Mouse (Mus musculus): ENCODE measurements around the gene Npas3. TPM values are rescaled to one million over a fixed set of nuclear protein-coding genes. Genes with fewer than 3 reads are reported as not detected.

Npas3 gene
- polyA plus RNA-seq, 1 experiment: not detected

DNA sequence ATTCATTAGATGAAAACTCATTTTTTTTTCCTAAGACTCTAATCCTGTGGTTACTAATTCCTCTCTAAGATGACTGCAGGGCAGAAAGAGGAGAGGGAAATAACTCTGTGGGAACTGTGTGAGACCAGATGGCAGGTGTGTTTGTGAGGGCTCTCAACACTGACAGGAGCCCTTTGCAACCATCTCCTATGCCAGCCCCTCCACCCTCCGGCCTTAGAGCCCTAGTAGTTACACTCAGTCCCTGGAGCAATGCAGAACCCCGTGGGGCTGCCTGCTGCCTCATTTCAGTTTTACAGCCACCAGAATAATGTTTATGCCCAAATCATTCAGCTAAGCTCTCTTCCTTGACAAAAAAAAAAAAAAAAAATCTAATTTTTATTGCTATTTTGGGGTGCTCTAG, 604.0 kb downstream of the Npas3 start:
- H3K4me1 ChIP-seq (ENCODE audit: control insufficient read depth): no peaks in the 10 kb centered on the region
- no peak overlapping the region for H3K4me3 ChIP-seq (replicated peaks)
- H3K36me3 ChIP-seq (ENCODE audit: control insufficient read depth): no peaks in the 10 kb centered on the region
- peaks cover 23% of the 10 kb centered on the region for H3K27me3 ChIP-seq (ENCODE audit: control insufficient read depth)
- TF ChIP-seq GATA1 (IDR thresholded peaks at IDR 0.05; ENCODE audit: low read length) (no peak), TAL1 (IDR thresholded peaks at IDR 0.05; ENCODE audit: low read length) (no peak)
- no peaks in the 10 kb centered on the region for H3K9me3 ChIP-seq (ENCODE audit: control insufficient read depth, low read length)

DNA sequence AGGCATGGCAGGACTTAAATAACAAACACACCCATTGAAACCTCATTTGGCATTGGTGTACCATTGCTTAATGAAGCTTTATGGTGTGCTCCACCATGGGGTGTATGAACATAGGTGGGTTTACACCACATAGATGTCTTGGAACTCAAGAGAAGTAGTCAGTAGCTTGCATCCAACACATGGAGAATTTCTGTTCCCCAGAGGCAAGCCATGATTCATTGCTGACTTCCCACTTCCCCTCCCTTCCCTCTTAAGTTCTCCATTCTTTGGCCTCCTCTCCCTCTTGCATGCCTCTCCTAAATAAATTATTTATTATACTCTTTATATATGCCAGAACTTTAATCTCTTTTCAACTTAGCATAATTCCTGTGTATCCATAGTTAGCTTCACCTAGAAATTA, 611.7 kb downstream of the Npas3 start:
- H3K27me3 ChIP-seq (ENCODE audit: control insufficient read depth): peaks cover 9% of the 10 kb centered on the region; the same call in 1 of the 2 replicates
- no peak for TF ChIP-seq GATA1 (IDR thresholded peaks at IDR 0.05; ENCODE audit: low read length)
- TF ChIP-seq TAL1 (IDR thresholded peaks at IDR 0.05; ENCODE audit: low read length): no peak
- no peak overlapping the region for H3K4me3 ChIP-seq (replicated peaks)
- no peaks in the 10 kb centered on the region for H3K4me1 ChIP-seq (ENCODE audit: control insufficient read depth)
- no peaks in the 10 kb centered on the region for H3K9me3 ChIP-seq (ENCODE audit: control insufficient read depth, low read length)
- H3K36me3 ChIP-seq (ENCODE audit: control insufficient read depth): no peaks in the 10 kb centered on the region

- Histone ChIP-seq H3K36me3 (ENCODE audit: control insufficient read depth) (no peaks in the 10 kb centered on the region), H3K4me3 (replicated peaks) (no peak overlapping the region), H3K4me1 (ENCODE audit: control insufficient read depth) (no peaks in the 10 kb centered on the region), H3K9me3 (ENCODE audit: control insufficient read depth, low read length) (no peaks in the 10 kb centered on the region), H3K27me3 (ENCODE audit: control insufficient read depth) (peaks cover 2% of the 10 kb centered on the region; the same call in 1 of the 2 replicates)
- no peak for TF ChIP-seq GATA1 (IDR thresholded peaks at IDR 0.05; ENCODE audit: low read length)
- no peak for TF ChIP-seq TAL1 (IDR thresholded peaks at IDR 0.05; ENCODE audit: low read length)
Measured at GRCm38 (mm10) chr12:53862281-53862680, 613.8 kb downstream of the Npas3 start.

- Histone ChIP-seq H3K36me3 (ENCODE audit: control insufficient read depth) (no peaks in the 10 kb centered on the region), H3K4me3 (replicated peaks) (no peak overlapping the region), H3K9me3 (ENCODE audit: control insufficient read depth, low read length) (no peaks in the 10 kb centered on the region), H3K27me3 (ENCODE audit: control insufficient read depth) (0 out of 2 replicates have a peak, but pooled peaks cover 2% of the 10 kb centered on the region), H3K4me1 (ENCODE audit: control insufficient read depth) (no peaks in the 10 kb centered on the region)
- TF ChIP-seq TAL1 (IDR thresholded peaks at IDR 0.05; ENCODE audit: low read length): no peak
- TF ChIP-seq GATA1 (IDR thresholded peaks at IDR 0.05; ENCODE audit: low read length): no peak
Measured at GRCm38 (mm10) chr12:53864436-53865136, 616.1 kb downstream of the Npas3 start.

DNA sequence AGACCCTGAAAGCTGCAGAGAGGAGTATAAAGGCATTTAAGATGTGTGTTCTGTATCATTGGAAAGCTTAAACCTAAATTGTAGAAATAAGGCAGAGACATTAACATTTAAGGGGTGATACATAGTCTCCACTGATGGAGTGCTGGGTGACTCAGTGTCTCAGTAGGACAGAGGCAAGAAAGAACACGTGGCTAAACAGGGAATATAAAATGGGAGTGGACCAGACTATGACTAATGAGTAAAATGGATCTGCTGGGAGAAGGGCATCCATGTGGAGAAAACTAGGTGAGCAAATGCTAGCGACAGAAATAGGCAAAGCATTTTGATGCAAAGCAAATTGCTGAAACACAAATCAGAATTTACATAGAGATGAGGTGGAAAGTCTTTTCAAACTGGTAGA, 617.2 kb downstream of the Npas3 start:
- no peak overlapping the region for H3K4me3 ChIP-seq (replicated peaks)
- TF ChIP-seq TAL1 (IDR thresholded peaks at IDR 0.05; ENCODE audit: low read length) (no peak), GATA1 (IDR thresholded peaks at IDR 0.05; ENCODE audit: low read length) (no peak)
- no peaks in the 10 kb centered on the region for H3K36me3 ChIP-seq (ENCODE audit: control insufficient read depth)
- H3K4me1 ChIP-seq (ENCODE audit: control insufficient read depth): no peaks in the 10 kb centered on the region
- 0 out of 2 replicates have a peak, but pooled peaks cover 2% of the 10 kb centered on the region for H3K27me3 ChIP-seq (ENCODE audit: control insufficient read depth)
- H3K9me3 ChIP-seq (ENCODE audit: control insufficient read depth, low read length): no peaks in the 10 kb centered on the region

DNA sequence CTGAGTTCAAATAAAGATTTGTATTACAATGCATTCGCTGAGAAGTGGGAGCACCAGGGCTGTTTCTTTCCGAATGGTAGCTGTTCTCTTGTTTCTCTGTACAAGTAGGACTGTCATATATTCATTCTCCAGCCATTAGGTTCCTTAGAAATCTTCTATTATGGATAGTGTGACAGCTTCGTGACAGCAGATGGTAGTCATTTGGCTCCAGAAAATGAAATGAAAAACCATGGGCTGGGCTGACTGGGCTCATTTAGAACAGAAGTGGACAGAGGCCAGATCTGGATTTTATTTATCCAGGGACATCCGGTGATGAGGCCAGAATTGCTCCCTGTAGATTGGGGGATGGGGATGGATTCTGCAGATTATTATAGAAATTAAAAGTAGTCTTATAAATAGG, 621.5 kb downstream of the Npas3 start:
- Histone ChIP-seq H3K9me3 (ENCODE audit: control insufficient read depth, low read length) (no peaks in the 10 kb centered on the region), H3K36me3 (ENCODE audit: control insufficient read depth) (no peaks in the 10 kb centered on the region), H3K27me3 (ENCODE audit: control insufficient read depth) (no peaks in the 10 kb centered on the region), H3K4me1 (ENCODE audit: control insufficient read depth) (no peaks in the 10 kb centered on the region), H3K4me3 (replicated peaks) (no peak overlapping the region)
- TF ChIP-seq TAL1 (IDR thresholded peaks at IDR 0.05; ENCODE audit: low read length) (no peak), GATA1 (IDR thresholded peaks at IDR 0.05; ENCODE audit: low read length) (no peak)

- H3K4me3 ChIP-seq (replicated peaks): no peak overlapping the region
- no peaks in the 10 kb centered on the region for H3K27me3 ChIP-seq (ENCODE audit: control insufficient read depth)
- H3K9me3 ChIP-seq (ENCODE audit: control insufficient read depth, low read length): no peaks in the 10 kb centered on the region
Measured at GRCm38 (mm10) chr12:53875226-53875625, 626.7 kb downstream of the Npas3 start.

DNA sequence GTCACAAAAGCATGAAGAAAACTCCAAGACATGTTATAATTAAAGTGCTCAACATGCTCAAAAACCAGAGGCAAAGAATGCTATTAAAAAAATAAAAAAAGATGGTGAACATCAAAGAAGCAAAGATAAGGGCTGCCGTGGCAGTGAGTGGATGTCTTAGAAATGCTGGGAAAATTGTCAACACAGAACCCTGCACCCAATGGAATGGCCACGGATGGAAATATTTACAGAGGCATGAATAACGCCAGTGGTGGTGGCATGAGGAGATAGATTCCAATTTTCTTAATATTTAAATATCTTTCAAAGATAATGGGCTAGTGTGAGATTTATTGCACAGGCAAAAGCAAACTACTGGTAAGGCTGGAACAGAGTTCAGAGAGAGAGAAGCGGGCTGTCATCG, 628.2 kb downstream of the Npas3 start:
- Histone ChIP-seq H3K27me3 (ENCODE audit: control insufficient read depth) (no peaks in the 10 kb centered on the region), H3K4me3 (replicated peaks) (no peak overlapping the region), H3K36me3 (ENCODE audit: control insufficient read depth) (no peaks in the 10 kb centered on the region), H3K4me1 (ENCODE audit: control insufficient read depth) (no peaks in the 10 kb centered on the region), H3K9me3 (ENCODE audit: control insufficient read depth, low read length) (no peaks in the 10 kb centered on the region)
- TF ChIP-seq GATA1 (IDR thresholded peaks at IDR 0.05; ENCODE audit: low read length) (no peak), TAL1 (IDR thresholded peaks at IDR 0.05; ENCODE audit: low read length) (no peak)

More at GRCm38 (mm10) chr12:53875226-53875625, 626.7 kb downstream of the Npas3 start:
- no peaks in the 10 kb centered on the region for H3K4me1 ChIP-seq (ENCODE audit: control insufficient read depth)
- no peak for TF ChIP-seq GATA1 (IDR thresholded peaks at IDR 0.05; ENCODE audit: low read length)
- no peak for TF ChIP-seq TAL1 (IDR thresholded peaks at IDR 0.05; ENCODE audit: low read length)
- H3K36me3 ChIP-seq (ENCODE audit: control insufficient read depth): no peaks in the 10 kb centered on the region

DNA sequence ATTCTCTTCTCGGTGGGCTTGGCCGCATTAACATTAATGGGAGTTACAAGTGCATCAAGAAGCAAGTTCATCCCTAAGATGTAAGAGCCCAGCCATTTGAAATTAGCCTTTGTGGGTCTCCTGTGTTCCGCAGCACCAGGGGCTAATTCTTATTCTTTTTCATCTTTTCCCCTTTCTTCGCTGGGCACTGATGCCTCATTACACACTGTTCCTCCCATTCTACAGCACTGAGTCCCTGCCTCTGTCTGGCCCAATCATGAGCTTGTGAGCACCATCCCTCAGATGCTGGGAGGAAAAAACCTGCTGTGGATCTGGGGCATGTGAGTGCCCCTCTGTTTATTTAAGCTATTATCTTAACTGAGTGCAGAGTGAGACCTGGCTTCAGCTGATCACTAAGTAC, 633.2 kb downstream of the Npas3 start:
- Histone ChIP-seq H3K36me3 (ENCODE audit: control insufficient read depth) (no peaks in the 10 kb centered on the region), H3K27me3 (ENCODE audit: control insufficient read depth) (no peaks in the 10 kb centered on the region), H3K4me3 (replicated peaks) (no peak overlapping the region), H3K9me3 (ENCODE audit: control insufficient read depth, low read length) (no peaks in the 10 kb centered on the region), H3K4me1 (ENCODE audit: control insufficient read depth) (no peaks in the 10 kb centered on the region)
- no peak for TF ChIP-seq GATA1 (IDR thresholded peaks at IDR 0.05; ENCODE audit: low read length)
- TF ChIP-seq TAL1 (IDR thresholded peaks at IDR 0.05; ENCODE audit: low read length): no peak
